Mouse (Mus musculus): Measurements from ENCODE around the gene Gm49378.

Gene Gm49378

DNA sequence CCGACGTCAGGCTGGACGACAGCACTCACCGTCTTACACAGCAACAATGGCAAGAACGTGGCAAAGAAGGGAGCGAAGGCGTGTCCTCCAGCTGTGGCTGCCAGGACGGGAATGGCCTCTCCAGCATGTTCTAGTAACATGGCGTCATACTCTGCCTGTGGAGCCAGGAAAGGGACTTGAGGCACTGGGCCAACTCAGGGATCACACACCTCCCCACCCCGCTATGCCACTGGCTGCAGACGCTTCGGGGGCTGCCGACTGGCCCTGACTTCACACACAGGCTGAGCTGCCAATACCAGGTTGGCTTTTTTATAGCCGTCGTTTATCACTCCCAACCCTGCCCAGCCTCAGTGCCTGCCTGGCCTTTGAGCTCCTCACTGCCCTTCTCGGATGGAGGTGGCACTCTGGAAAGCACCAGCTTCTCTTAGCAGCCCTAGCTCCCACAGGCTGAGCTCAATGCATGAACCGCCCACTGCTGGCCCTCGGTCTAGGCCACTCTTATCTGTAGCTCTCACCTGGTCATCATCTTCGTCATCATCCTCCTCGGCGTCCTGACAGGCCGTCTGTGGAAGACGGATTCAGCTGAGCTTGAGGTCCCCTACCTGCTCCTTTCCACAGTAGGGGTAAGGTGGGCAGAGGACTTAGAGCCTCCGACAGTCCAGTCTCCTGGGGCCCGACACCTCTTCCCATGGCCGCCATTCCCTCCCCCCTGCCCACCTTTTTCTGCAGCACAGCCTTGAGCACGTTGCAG lies 9.4 kb downstream of the Gm49378 start:
- DNase-seq = no peak

DNA sequence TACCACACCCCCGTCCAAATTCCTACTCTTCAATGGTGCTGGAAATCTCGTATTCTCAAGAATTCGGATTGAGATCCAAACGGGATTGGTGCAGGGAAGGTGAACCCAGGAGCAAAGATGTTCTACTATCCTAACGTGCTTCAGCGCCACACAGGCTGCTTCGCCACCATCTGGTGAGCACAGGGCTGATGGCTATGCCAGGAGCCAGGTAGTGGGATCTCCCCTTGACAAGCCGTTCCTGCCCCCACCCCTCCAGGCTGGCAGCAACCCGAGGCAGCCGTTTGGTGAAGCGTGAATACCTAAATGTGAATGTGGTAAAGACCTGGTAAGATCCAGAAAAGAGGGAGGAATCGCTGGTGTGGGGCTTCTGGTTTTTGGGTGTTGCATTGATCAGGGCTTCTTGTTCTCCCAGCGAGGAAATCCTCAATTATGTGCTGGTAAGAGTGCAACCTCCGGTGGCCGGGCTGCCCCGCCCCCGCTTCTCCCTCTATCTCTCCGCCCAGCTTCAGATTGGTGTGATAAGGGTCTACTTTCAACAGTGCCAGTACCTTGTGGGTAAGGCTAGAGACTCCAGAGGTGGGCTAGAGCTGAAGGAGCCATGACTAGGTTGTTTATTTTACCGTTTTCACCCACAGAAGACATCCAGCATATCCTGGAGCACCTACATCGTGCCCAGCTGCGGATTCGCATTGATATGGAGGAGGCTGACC lies 19.1 kb downstream of the Gm49378 start:
- DNase-seq = no peak

DNA sequence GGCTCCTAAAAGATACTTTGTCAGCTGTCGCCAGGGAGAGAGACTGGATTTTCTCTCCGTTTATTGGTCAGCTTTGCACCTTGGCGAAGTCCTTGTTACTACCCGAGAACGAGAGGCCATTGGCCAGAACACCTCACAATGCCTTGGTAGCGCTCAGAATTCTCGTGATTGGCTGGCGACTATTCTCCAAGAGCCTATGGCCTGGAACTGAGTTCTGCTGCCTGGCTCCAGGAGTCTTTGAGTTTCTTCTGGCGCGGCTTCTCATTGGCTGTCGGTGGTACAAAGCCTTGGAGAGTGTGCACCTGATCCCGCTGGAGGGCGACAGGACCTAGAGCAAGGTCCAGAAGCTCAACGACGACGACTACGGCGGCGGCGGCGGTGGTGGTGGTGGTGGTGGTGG lies 19.9 kb downstream of the Gm49378 start, which contains the start of gene Rec8:
Gene Rec8, plus strand, starts transcription at position 216 of the 400 bp plus-strand sequence.
- DNase-seq = no peak

DNA sequence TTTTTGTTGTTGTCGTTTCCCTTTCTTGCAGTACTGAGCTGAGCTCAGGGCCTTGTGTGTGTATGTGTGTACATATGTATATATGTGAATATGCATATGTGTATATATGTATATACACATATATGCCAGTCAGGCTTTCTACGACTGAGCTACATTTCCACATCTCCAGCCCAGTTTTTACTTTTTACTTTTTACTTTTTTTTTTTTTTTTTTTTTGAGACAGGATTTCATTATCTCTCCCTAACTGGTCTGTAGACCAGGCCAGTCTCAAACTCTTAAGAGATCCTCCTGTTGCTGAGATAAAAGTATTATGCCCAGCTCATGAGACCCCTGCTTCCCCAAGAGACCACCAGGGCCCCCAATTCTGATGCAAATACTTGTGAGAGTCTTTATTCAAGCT lies 20.9 kb downstream of the Gm49378 start:
- no peak for DNase-seq

DNA sequence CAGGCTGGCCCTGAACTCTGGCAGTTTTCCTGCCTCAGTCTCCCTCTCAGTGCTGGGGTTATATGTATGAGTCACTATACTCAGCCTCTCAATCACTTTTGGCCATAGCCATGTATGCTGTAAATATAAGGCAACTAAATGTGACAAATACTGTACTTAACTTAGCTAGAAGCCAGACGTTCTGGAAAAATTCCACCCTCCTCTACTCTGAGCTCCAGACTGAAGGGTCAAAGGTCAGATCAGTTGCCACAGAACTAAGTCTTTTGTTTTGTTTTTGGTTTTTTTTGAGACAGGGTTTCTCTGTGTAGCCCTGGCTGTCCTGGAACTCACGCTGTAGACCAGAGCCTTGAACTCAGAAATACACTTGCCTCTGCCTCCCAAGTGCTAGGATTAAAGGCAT lies 21.8 kb downstream of the Gm49378 start:
- no peak for DNase-seq

DNA sequence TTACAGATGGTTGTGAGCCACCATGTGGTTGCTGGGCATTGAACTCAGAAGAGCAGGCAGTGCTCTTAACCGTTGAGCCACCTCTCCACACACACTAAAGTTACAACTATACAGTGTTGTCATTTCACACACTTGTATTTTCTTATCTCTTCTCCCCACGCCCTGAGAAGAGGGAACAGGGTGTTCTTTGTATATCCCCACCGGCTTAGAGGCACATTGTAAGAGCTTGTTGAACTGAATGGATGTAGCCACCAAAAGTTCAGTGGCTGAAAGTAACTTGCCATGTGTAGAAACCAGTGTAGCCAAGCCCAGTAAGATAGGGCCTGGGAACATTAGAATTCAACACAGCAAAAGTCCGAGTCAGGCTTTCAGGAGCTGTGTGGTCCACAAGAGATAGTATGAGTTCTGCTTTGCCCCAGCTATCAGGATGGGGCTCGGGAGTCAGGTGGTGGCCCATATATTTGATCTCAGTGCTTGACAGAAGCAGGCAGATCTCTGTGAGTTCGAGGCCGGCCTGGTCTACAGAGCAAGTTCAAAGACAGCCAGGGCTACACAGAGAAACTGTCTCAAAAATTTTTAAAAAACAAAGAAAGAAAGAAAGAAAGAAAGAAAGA lies 23.0 kb downstream of the Gm49378 start:
- no peak for DNase-seq

DNA sequence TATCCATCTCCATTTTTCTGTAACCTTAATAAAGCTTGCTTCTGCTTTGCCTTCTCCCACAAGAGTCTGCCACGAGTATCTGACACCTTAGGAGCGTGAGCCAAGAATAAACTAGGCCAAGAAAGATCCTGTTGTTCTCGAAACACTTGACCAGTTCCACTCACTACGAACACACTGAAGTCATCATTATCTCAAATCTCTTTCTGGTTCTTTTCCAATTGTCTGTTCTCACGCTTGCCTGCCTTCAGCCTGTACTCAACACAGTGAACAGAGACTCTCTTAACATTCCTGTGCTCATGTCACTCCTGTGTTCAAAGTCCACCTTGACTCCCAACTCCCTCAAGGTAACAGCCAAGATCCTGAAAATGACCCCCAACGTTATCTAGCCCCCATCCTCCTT lies 24.3 kb downstream of the Gm49378 start:
- no peak for DNase-seq

DNA sequence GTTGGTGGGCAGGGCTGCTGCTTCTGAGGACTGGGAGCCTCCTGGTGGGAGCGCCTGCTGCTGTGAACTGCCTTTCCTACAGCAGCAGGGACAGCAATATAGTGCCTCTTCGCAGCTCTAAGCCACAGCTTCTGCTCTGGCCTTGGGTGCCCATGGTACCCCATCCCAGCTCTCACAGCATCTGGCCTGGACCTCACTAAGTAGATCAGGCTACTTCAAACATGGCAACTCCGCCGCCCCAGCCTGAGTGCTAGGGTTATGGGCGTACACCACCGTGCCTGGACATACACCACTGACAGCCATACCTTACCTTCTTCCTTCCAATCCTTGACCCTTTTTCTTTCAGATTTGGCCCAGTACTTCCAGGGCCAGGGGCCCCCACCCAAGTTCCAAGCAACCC lies 29.4 kb downstream of the Gm49378 start:
- no peak for DNase-seq

DNA sequence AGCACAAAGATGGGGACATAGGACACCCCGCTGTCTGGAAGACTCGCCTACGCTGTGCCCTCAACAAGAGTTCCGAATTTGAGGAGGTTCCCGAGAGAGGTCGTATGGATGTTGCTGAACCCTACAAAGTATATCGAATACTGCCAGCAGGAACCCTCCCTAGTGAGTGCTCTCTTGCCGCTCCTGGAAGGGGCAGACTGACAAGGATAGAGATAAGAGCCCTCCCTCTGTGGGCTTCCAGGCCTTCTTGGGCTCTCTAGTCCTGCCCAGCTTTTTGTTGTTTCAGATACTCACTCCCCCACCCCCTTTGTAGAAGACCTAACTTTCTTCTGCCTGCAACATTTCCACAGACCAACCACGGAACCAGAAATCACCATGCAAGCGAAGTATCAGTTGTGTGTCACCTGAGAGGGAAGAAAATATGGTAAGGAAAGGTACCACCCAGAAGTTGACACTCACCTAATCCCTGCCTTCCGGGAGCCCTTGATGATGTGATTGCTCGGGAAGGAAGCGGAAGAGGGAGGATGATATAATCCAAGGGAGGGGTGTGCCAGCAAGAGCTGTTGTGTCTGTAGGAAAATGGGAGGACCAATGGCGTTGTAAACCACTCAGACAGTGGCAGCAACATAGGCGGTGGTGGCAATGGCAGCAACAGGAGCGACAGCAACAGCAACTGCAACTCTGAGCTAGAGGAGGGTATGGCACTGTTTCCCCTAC lies 31.8 kb downstream of the Gm49378 start:
- no peak for DNase-seq

DNA sequence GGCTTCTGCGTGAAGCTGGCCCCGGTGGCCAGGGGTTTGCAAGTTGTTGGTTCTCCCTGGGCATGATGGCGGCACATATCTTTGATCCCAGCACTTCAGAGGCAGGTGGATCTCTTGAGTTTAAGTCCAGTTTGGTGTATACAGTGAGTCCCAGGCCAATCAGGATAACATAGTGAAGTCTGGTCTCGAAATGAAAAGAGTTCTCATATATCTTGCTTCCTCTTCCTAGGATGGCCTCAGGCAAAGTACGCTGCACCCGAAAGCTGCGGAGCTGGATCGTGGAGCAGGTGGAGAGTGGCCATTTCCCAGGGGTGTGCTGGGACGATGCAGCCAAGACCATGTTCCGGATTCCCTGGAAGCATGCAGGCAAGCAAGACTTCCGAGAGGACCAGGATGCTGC lies 32.9 kb downstream of the Gm49378 start:
- DNase-seq = no peak

DNA sequence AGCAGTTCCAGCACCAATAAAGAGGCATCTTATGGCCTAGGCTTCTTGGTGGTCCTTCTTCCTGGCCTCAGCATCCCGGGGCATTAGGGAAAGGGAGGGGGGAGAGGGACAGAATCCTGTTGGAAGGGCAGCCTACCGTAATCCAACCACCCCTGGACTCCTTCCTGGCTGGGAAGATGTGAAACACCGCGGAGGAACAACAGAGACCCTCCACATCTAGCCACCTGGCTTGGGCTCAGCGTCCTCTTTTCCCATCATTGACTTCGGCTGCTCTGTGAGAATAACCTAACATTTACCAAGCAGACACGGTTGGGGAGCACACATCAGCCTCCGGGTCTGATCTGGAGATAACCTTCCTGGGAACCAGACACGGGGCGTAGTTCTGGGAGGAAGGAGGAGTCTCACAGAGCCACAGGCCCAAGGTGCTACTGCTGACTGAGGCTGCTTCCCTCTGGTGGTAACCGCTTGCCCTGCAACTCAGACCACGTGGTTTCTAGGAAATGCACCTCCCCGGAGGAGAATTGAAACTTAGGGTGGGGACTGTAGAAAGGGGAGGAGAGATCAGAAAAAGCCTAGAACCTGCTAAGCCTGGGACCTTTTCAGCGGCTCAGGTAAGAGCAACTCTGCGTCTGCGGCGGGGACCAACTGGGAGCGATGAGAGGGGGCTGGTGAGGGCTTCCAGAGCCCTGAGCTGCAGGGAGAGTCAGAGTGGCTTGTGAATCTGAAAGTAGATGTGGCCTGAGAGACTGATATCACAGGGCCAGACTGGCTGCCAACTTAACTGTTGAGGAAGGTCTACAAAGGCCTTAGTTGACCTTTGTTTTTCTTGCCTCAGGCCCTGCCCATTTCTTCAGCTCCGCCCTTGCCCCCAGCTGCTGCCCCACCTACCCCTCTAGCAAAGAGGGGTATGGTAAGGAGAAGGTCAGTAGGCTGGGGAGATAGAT lies 33.8 kb downstream of the Gm49378 start:
- peak; percentile 84 for DNase-seq

DNA sequence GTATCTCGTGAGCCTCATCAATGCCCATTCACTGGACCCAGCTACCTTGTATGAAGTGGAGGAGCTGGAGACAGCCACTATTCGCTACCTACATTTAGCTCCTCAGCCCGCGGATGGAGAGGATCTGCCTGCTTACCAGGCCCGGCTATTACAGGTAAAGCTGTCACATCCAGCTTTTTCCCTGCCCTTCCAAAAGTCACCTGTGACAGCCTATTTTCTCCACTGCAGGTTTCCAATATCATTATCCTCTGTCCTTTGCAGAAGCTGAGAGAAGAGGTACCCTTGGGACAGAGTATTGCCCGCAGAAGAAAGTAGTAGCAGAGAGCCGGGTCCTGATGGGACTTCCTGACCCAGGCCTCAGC lies 34.4 kb downstream of the Gm49378 start, which contains the start of gene Irf9:
Gene Irf9, plus strand, starts transcription at position 301 of the 362 bp plus-strand sequence.
- no peak for DNase-seq

DNA sequence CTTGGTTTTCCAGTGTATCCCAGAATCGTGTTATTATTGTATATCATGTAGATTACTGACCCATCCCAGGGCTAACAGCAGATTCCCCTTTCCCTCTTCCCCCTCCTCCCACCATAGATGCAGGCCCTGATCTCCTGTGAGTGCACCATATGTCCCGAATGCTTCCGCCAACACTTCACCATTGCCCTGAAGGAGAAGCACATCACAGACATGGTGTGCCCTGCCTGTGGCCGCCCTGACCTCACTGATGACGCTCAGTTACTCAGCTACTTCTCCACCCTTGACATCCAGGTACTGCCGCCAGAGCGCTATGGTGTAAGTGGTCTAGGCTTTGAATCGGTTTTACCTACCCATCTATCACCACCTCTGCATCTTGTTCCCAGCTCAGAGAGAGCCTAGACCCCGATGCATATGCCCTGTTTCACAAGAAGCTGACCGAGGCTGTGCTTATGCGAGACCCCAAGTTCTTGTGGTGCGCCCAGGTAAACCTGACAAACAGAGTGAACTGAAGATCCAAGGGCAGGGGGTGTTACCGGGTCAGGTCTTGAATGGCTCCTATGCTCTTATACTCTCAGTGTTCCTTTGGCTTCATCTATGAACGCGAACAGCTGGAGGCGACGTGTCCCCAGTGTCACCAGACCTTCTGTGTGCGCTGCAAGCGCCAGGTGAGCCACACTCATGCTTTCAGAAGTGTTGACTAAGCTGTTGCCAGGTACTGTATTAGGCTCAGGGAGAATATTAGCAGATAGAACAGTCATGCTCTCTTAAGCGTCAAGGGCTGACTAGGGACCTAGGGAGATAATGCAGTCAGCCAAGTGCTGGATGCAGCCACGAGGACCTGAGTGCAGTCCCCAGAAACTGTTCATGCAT lies 38.9 kb downstream of the Gm49378 start:
- no peak for DNase-seq

DNA sequence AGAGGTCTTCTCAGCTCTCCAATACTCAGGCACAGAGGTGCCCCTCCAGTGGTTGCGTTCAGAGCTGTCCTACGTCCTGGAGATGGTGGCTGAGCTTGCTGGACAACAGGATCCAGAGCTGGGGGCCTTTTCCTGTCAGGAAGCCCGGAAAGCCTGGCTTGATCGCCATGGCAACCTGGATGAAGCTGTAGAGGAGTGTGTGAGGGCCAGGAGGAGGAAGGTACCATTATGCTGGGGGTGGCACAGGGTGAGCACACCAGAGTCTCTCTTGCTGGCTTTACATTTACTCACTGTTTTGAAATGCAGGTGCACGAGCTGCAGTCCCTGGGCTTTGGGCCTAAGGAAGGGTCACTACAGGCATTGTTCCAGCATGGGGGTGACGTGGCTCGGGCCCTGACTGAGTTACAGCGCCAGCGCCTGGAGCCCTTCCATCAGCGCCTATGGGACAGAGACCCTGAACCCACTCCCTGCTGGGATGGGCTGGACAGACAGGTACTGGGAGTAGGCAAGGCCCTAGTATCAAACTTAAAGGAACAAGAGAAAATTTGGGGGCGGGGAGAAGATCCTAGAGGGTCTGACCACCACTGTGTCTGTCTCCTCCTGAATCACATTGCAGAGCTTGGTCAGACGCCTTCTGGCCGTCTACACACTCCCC lies 41.5 kb downstream of the Gm49378 start:
- no peak for DNase-seq

DNA sequence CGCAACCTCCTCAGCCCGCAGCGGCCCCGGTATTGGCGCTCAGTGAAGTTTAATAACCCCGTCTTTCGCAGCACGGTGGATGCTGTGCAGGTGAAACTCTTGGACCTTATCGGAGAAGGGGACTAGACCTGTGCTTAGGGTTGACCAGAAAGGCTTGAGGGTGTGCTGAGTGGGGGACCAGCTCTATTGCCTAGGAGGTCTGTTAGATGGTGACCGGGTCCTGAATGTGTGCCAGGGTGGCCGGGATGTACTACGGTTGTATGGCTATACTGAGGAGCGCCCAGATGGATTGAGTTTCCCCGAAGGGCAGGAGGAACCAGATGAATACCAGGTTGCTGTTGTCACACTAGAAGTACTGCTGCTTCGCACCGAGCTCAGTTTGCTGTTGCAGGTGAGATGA lies 45.5 kb downstream of the Gm49378 start:
- no peak for DNase-seq

DNA sequence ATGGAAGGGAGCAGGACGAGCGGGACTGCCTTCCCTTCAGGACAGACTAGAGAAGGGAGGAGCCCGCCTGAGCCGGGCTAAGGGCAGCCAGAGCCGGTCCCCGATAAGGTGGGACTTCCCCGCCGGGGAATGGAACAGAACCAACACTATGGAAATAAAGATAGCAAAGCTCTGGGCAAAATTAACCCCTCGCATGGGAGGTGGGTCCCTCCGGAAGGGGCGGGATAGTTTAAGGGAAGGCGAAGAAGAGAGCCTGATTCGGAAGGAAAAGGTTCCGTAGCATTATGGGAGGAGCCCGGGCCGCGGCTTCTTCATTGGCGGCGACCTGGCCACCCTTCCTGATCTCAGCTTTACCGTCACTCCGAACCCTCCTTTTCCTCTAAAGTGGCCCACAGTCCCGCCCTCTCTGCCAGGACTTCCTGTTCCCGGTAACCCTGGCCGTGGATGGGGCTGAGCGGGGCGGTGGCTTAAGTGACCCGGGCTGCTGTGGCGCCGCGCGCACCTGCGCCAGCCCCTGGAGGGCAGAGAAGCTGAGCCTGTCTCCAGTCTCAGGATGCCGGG lies 46.3 kb downstream of the Gm49378 start, which contains the start of gene Rnf31:
Gene Rnf31, plus strand, starts transcription at position 378 of the 561 bp plus-strand sequence.
- DNase-seq = peak; percentile 92

DNA sequence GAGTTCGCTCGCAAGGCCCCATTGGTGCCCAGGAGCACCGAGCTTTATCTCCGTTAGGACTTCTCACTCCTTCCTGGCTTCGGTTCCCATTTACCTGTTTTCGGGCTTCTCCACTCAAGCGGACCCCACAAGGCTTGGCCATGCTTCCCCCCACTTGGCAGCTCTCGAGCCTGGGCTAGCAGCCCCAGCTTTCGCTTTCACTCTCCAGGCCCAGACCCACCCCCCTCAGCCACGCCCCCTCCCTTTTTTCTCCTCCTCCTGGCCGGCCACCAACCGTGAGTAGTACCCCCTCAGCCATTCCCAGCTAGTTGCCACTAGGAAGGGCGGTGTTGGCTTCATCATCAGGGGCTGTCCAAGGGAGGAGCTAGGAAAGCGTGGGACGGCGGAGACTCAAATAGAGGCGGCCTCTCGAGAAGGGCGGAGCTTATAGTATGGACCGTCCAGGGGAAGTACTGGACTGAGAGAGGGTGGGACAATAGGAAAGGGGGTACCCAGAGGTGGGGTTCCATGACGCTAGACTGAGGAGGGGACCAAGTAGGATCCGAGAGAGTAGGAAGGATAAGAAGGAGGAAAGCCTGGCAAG lies 46.9 kb downstream of the Gm49378 start, which contains the start of gene Psme2:
Gene Psme2, minus strand, starts transcription at position 366 of the 583 bp plus-strand sequence.
- peak; percentile 89 for DNase-seq

DNA sequence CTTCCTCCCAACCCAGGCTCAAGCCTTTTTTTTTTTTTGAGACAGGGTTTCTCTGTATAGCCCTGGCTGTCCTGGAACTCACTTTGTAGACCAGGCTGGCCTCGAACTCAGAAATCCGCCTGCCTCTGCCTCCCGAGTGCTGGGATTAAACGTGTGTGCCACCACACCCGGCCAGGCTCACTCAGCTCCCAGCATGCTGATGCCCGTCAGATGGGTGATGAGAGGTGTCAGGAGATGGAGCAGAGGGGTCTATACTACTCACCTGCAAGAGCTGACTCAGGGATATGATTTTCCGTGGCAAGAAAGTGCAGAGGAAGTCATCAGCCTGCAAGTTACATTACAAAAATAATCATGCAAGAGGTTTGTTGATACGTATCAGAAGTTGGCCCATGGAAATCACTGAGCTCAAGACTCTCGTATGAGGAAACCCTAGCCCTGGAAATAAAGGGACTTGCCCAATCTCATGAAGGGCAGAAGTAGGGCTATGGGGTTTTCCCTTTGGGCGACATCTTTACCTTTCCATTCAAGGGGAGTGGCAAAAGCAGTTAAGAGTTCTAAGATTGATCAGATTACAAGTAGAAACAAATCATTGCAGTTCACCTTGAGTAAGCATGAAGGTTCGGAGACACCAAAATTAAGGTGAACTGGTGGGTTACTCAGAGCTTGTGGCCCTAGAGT lies 47.8 kb downstream of the Gm49378 start:
- no peak for DNase-seq

DNA sequence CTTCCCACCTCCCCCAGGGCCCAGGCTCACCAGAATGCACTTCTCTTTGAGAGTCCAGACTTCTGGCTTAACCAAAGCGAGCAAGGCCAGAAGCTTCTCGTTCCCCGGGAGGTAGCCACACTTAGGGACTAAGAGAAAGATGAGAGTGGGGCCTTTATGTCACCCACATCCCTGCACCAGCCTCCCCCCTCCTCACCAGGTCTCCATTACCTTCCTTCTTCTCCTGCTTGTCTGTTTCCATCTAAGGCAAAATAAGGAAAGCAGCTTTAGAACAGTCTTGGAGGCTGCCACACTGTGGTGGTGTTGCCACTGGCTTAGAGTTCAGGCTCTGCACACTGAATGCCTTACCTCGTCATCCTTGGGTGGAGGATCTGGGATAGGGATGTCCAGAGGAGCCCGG lies 48.4 kb downstream of the Gm49378 start:
- no peak for DNase-seq

All from right cerebral cortex, postnatal 25 days (tissue).